Mouse (Mus musculus) CH12.LX (cell line): ENCODE results near the gene Mettl13. TPM values are rescaled to one million over a fixed set of nuclear protein-coding genes. Genes with fewer than 3 reads are reported as not detected.

Experiments
- DNase-seq: peaks from one replicate; pipeline ENCODE4 v3.0.0-alpha.2; 2013; ENCODE audit errors: extremely low read depth
- H3K27ac ChIP-seq: 2 replicates; pipeline ENCODE4 v1.5.1; 2012; ENCODE audit warnings: low read depth, mild to moderate bottlenecking, control low read depth, moderate library complexity; ENCODE audit not compliant: insufficient read depth
- H3K27me3 ChIP-seq: replicated peaks from 2 replicates; pipeline ENCODE3; 2012; ENCODE audit warnings: inconsistent platforms
- H3K36me3 ChIP-seq, 2 experiments: replicated peaks in 1 of 2; 2 replicates each; pipeline versions ENCODE3 to v1.6.1; 2012; ENCODE audit warnings: inconsistent platforms in 1 of 2, low read length in 1 of 2, mild to moderate bottlenecking in 1 of 2, mixed read lengths in 1 of 2, moderate library complexity in 1 of 2; ENCODE audit not compliant: control insufficient read depth in 1 of 2, insufficient read depth in 1 of 2
- H3K4me1 ChIP-seq, 2 experiments: 2 replicates each; pipeline ENCODE4 v1.6.1; 2012; ENCODE audit warnings: inconsistent platforms in 1 of 2, moderate library complexity in 1 of 2; ENCODE audit not compliant: insufficient read depth in 2 of 2, control insufficient read depth in 1 of 2
- H3K4me2 ChIP-seq: 2 replicates; pipeline ENCODE4 v1.6.1; 2012; ENCODE audit warnings: low read depth, mild to moderate bottlenecking, control low read depth; ENCODE audit not compliant: poor library complexity, insufficient read depth, severe bottlenecking
- H3K4me3 ChIP-seq, 3 experiments: fragments of 150-350 bp in 1 of 3; sonication (generic) in 1 of 3; replicated peaks in 1 of 3; 2 replicates each; pipeline versions ENCODE3 to v1.5.1; 2011 to 2012; ENCODE audit warnings: low read depth in 2 of 3, low read length in 2 of 3, mild to moderate bottlenecking in 2 of 3, moderate library complexity in 2 of 3, control low read depth in 1 of 3, improper control_type of control experiment in 1 of 3, inconsistent platforms in 1 of 3, mixed read lengths in 1 of 3; ENCODE audit not compliant: poor library complexity in 1 of 3
- H3K79me2 ChIP-seq: replicated peaks from 2 replicates; pipeline ENCODE4 v1.6.1; 2012; ENCODE audit warnings: mild to moderate bottlenecking, moderate library complexity; ENCODE audit not compliant: control insufficient read depth, poor library complexity, insufficient read depth, severe bottlenecking; ENCODE audit errors: extremely low read depth
- H3K9ac ChIP-seq: 2 replicates; pipeline ENCODE4 v1.6.1; 2012; ENCODE audit warnings: low read depth, mild to moderate bottlenecking, control low read depth, moderate library complexity; ENCODE audit not compliant: insufficient read depth
- H3K9me3 ChIP-seq: replicated peaks from 2 replicates; pipeline ENCODE3; 2012; ENCODE audit warnings: low read length, inconsistent platforms, mixed read lengths
- BHLHE40 ChIP-seq: IDR thresholded peaks from 2 replicates; pipeline ENCODE4 v1.6.1; 2011; ENCODE audit warnings: mild to moderate bottlenecking, low read depth, low read length, improper control_type of control experiment
- CHD1 ChIP-seq: IDR thresholded peaks from 2 replicates; pipeline ENCODE4 v1.6.1; 2012; ENCODE audit warnings: low read depth, low read length, improper control_type of control experiment, inconsistent platforms
- CHD2 ChIP-seq: IDR thresholded peaks from 2 replicates; pipeline ENCODE4 v1.6.1; 2011; ENCODE audit warnings: low read length, improper control_type of control experiment
- CTCF ChIP-seq, 2 experiments: IDR thresholded peaks in 1 of 2; conservative IDR thresholded peaks in 1 of 2; 2 replicates each; pipeline ENCODE4 v1.5.1; 2011 to 2012; ENCODE audit warnings: low read depth in 2 of 2, low read length in 2 of 2, improper control_type of control experiment in 1 of 2, inconsistent platforms in 1 of 2, mild to moderate bottlenecking in 1 of 2, moderate library complexity in 1 of 2
- E2F4 ChIP-seq: IDR thresholded peaks from 2 replicates; pipeline ENCODE4 v1.6.1; 2011; ENCODE audit warnings: low read depth, low read length, improper control_type of control experiment; ENCODE audit not compliant: insufficient replicate concordance
- ELF1 ChIP-seq: IDR thresholded peaks from 2 replicates; pipeline ENCODE4 v1.6.1; 2014; ENCODE audit warnings: low read depth, mild to moderate bottlenecking, inconsistent platforms, low read length, improper control_type of control experiment
- ETS1 ChIP-seq: conservative IDR thresholded peaks from 2 replicates; pipeline ENCODE4 v1.6.1; 2012; ENCODE audit warnings: low read depth, mild to moderate bottlenecking, inconsistent platforms, low read length, improper control_type of control experiment, moderate library complexity
- GABPA ChIP-seq: IDR thresholded peaks from 2 replicates; pipeline ENCODE4 v1.6.1; 2012; ENCODE audit warnings: low read depth, low read length, improper control_type of control experiment, inconsistent platforms; ENCODE audit not compliant: insufficient replicate concordance
- HCFC1 ChIP-seq: IDR thresholded peaks from 2 replicates; pipeline ENCODE4 v1.6.1; 2012; ENCODE audit warnings: low read depth, mild to moderate bottlenecking, inconsistent platforms, low read length, improper control_type of control experiment
- IRF4 ChIP-seq: IDR thresholded peaks from 2 replicates; pipeline ENCODE4 v1.6.1; 2014; ENCODE audit warnings: low read depth, mild to moderate bottlenecking, inconsistent platforms, low read length, improper control_type of control experiment
- JUN ChIP-seq: IDR thresholded peaks from 2 replicates; pipeline ENCODE4 v1.6.1; 2011; ENCODE audit warnings: low read depth, mild to moderate bottlenecking, low read length, improper control_type of control experiment, moderate library complexity; ENCODE audit not compliant: insufficient read depth
- JUND ChIP-seq: conservative IDR thresholded peaks from 2 replicates; pipeline ENCODE4 v1.6.1; 2011; ENCODE audit warnings: low read depth, low read length, improper control_type of control experiment
- KAT2A ChIP-seq: IDR thresholded peaks from 2 replicates; pipeline ENCODE4 v1.6.1; 2012; ENCODE audit warnings: low read length, improper control_type of control experiment, inconsistent platforms; ENCODE audit not compliant: insufficient replicate concordance
- MAFK ChIP-seq: IDR thresholded peaks from 2 replicates; pipeline ENCODE4 v1.6.1; 2011; ENCODE audit warnings: low read length, improper control_type of control experiment; ENCODE audit not compliant: insufficient replicate concordance
- MAX ChIP-seq: IDR thresholded peaks from 2 replicates; pipeline ENCODE4 v1.6.1; 2011; ENCODE audit warnings: low read length, improper control_type of control experiment
- MAZ ChIP-seq: IDR thresholded peaks from 2 replicates; pipeline ENCODE4 v1.6.1; 2012; ENCODE audit warnings: low read depth, mild to moderate bottlenecking, inconsistent platforms, low read length, improper control_type of control experiment, moderate library complexity
- MEF2A ChIP-seq: IDR thresholded peaks from 2 replicates; pipeline ENCODE4 v1.6.1; 2014; ENCODE audit warnings: low read depth, mild to moderate bottlenecking, inconsistent platforms, low read length, improper control_type of control experiment, borderline replicate concordance
- MXI1 ChIP-seq: IDR thresholded peaks from 2 replicates; pipeline ENCODE4 v1.6.1; 2011; ENCODE audit warnings: mild to moderate bottlenecking, low read depth, low read length, improper control_type of control experiment
- MYC ChIP-seq: IDR thresholded peaks from 2 replicates; pipeline ENCODE4 v1.6.1; 2011; ENCODE audit warnings: low read depth, mild to moderate bottlenecking, improper control_type of control experiment, low read length
- NELFE ChIP-seq: IDR thresholded peaks from 2 replicates; pipeline ENCODE4 v1.6.1; 2011; ENCODE audit warnings: low read depth, low read length, improper control_type of control experiment
- NRF1 ChIP-seq: IDR thresholded peaks from 2 replicates; pipeline ENCODE4 v1.6.1; 2014; ENCODE audit warnings: low read depth, mild to moderate bottlenecking, inconsistent platforms, low read length, improper control_type of control experiment, moderate library complexity
- PAX5 ChIP-seq: IDR thresholded peaks from 2 replicates; pipeline ENCODE4 v1.6.1; 2012; ENCODE audit warnings: low read length, inconsistent platforms, mixed read lengths
- POLR2A ChIP-seq: IDR thresholded peaks from 2 replicates; pipeline ENCODE4 v1.6.1; 2011; ENCODE audit warnings: low read depth, mild to moderate bottlenecking, improper control_type of control experiment, low read length
- POLR2AphosphoS2 ChIP-seq: IDR thresholded peaks from 2 replicates; pipeline ENCODE4 v1.6.1; 2011; ENCODE audit warnings: low read depth, low read length, improper control_type of control experiment
- RCOR1 ChIP-seq: conservative IDR thresholded peaks from 2 replicates; pipeline ENCODE4 v1.6.1; 2012; ENCODE audit warnings: low read depth, mild to moderate bottlenecking, inconsistent platforms, low read length, improper control_type of control experiment
- SIN3A ChIP-seq: IDR thresholded peaks from 2 replicates; pipeline ENCODE4 v1.6.1; 2012; ENCODE audit warnings: low read length, improper control_type of control experiment, inconsistent platforms
- SMC3 ChIP-seq: IDR thresholded peaks from 2 replicates; pipeline ENCODE4 v1.6.1; 2011; ENCODE audit warnings: low read depth, low read length, improper control_type of control experiment
- TBP ChIP-seq: conservative IDR thresholded peaks from 2 replicates; pipeline ENCODE4 v1.6.1; 2011; ENCODE audit warnings: low read depth, low read length, improper control_type of control experiment
- TCF12 ChIP-seq: IDR thresholded peaks from 2 replicates; pipeline ENCODE4 v1.6.1; 2014; ENCODE audit warnings: low read depth, mild to moderate bottlenecking, inconsistent platforms, low read length, improper control_type of control experiment
- UBTF ChIP-seq: IDR thresholded peaks from 2 replicates; pipeline ENCODE4 v1.6.1; 2012; ENCODE audit warnings: low read depth, mild to moderate bottlenecking, inconsistent platforms, low read length, improper control_type of control experiment, moderate library complexity
- USF1 ChIP-seq: IDR thresholded peaks from 2 replicates; pipeline ENCODE4 v1.6.1; 2014; ENCODE audit warnings: low read depth, mild to moderate bottlenecking, inconsistent platforms, low read length, improper control_type of control experiment
- USF2 ChIP-seq: conservative IDR thresholded peaks from 2 replicates; pipeline ENCODE4 v1.6.1; 2011; ENCODE audit warnings: low read depth, low read length, improper control_type of control experiment
- ZKSCAN1 ChIP-seq: IDR thresholded peaks from 2 replicates; pipeline ENCODE4 v1.6.1; 2012; ENCODE audit warnings: low read depth, inconsistent platforms, low read length, improper control_type of control experiment, borderline replicate concordance
- ZMIZ1 ChIP-seq: IDR thresholded peaks from 2 replicates; pipeline ENCODE4 v1.6.1; 2012; ENCODE audit warnings: low read depth, mild to moderate bottlenecking, inconsistent platforms, low read length, improper control_type of control experiment
- dilution Hi-C: fragments of 300-500 bp; cut with MboI; formaldehyde crosslinking; loops from 2 replicates; pipeline ENCODE4 v1.14.3; 2020; ENCODE audit warnings: low sequenced_read_pairs; ENCODE audit not compliant: extremely low pct_unique_long_range_greater_than_20kb, extremely low pct_ligation_motif_present
- in situ Hi-C: fragments of 300-500 bp; cut with MboI; formaldehyde crosslinking; loops from 3 replicates; pipeline ENCODE4 v1.14.3; 2019; ENCODE audit warnings: low sequenced_read_pairs, low pct_ligation_motif_present, low pct_unique_long_range_greater_than_20kb, mixed read lengths
- polyA plus RNA-seq: library from polyadenylated mRNA; unstranded; fragments of >175 nt; gene quantifications from 2 replicates; pipeline ENCODE4 v1.2.1, GENCODE M21; 2012; ENCODE audit warnings: low read depth; ENCODE audit not compliant: insufficient read length
- total RNA-seq, 2 experiments: library from RNA; depleted of rRNA; stranded (reverse); fragments of 300-350 nt in 1 of 2; fragments of >200 nt in 1 of 2; gene quantifications; 2 replicates each; pipeline ENCODE4 v1.2.3; 2012 to 2014

Mettl13 gene
- total RNA-seq (2012; rRNA removed) (22.8 and 31.5 TPM in 2 replicates), total RNA-seq (2014; rRNA removed) (23.8 and 26.8 TPM in 2 replicates), polyA plus RNA-seq (54.5 and 58.5 TPM in 2 replicates)

DNA sequence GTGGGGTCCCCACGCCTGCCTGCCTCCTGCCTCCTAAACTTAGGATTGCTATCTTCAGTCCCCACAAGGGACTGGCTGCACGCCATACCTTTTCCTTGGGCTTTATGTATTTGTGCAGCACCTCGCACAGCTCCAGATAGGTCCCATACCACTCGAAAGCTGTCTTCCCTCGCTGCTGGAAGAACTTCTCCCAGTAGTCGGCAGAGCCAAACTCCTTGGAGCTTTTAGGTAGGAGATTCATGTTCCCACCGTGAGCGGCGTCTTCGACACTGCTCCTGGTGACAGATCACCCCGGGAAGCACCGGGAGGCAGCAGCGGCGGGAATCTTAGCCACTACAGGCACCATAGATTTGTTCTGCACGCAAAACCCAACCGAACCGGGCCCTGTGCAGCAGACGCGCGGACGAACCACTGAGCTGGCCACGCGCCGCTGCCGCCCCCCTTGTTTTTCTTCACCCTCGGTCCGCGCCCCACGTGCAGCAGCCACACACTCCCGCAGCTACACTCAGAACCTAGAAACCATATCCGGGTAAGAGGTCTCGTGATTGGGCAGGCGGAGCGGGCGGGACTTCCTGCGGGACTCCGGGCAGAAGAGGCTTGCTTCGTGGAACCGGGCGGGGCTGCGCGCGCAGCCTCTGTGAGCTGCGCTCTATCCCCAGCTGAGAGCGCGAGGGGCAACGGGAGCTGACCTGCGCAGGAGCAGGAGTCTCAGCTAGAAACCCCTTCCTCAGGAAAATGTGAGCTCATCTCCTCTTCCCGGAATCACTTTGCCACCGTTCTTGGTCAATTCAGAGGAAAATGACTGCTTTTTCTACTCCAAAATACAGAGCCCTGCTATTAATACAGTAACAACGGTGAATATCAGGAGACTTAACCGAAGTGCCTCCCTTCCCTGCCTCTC is at the start of gene Mettl13:
Gene Mettl13 (minus strand): TSS at position 536 of the 901 bp plus-strand sequence.
- DNase-seq: peak; percentile 93
- peaks cover 4 to 26% of the 10 kb centered on the region in 2 experiments; a peak in 3 of 4 replicates for H3K4me1 ChIP-seq
- dilution Hi-C loops: no loop called here

DNA sequence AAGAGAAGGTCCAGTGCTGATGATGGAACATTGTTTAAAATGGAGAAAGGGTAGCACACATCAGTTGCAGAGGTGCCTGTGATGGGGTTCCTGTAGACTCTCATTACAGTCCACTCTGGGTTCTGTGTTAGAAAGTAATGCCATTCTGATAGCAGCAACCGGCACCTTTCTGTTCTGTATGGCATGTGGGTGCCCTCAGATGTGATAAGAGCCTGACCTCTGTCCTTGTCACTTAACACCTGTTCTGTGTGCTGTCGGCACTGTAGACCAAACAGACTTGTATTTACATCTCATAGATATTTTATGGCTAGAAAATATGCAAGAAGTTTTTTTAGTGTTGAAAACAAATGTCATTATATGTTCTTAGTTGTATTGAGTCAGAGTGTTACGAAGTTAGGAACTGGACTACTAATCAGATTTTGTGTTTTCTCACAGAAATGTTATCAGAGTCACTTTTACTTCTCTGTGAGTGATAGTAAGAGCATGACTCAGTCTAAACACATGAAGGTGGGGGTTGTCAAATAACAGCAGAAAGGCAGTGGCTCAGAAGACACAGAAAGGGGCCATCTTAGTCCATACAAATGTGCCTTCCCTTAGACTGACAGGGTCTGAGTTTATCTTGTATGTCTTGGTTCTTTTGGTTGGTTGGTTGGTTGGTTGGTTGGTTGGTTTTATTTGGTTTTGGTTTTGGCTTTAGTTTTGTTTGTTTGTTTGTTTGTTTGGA is 49.2 kb upstream of the Mettl13 start:
- no peaks in the 10 kb centered on the region for H3K4me1 ChIP-seq
- no peaks in the 10 kb centered on the region for H3K9me3 ChIP-seq
- in situ Hi-C loops (no loop called here), dilution Hi-C loops (no loop called here)
- H3K27me3 ChIP-seq: no peaks in the 10 kb centered on the region
- no peak overlapping the region for H3K4me3 ChIP-seq
- no peak overlapping the region for H3K9ac ChIP-seq
- DNase-seq: no peak
- H3K79me2 ChIP-seq: no peaks in the 10 kb centered on the region
- H3K27ac ChIP-seq: no peak overlapping the region
- TF ChIP-seq TBP: no peak
- no peak for TF ChIP-seq JUN
- no peak for TF ChIP-seq KAT2A
- no peak for TF ChIP-seq CHD2
- TF ChIP-seq MAFK: no peak
- no peak for TF ChIP-seq E2F4
- TF ChIP-seq JUND: no peak
- TF ChIP-seq GABPA: no peak
- TF ChIP-seq POLR2A: no peak
- no peak for TF ChIP-seq MXI1
- TF ChIP-seq NRF1: no peak
- no peak for TF ChIP-seq SIN3A
- TF ChIP-seq CHD1: no peak
- peaks cover 39 to 82% of the 10 kb centered on the region in 2 experiments for H3K36me3 ChIP-seq
- no peak overlapping the region for H3K4me2 ChIP-seq

More for the DNA sequence above, at the start of gene Mettl13:
- H3K27ac ChIP-seq: 0 out of 2 replicates have a peak within 1 kb of the TSS, but pooled peaks have one; percentile 25
- H3K79me2 ChIP-seq: peaks cover 21% of the 10 kb centered on the region
- TF ChIP-seq ETS1: peak; percentile 39; the same call in 1 of the 2 replicates
- no peak for TF ChIP-seq MEF2A
- TF ChIP-seq ZMIZ1: no peak; the same call in 1 of the 2 replicates
- TF ChIP-seq ELF1: peak; percentile 85
- peak; percentile 96 for TF ChIP-seq BHLHE40
- TF ChIP-seq MXI1: peak; percentile 99
- no peak for TF ChIP-seq USF2
- TF ChIP-seq NRF1: peak; percentile 94
- no peak for TF ChIP-seq CTCF (conservative IDR thresholded peaks at IDR 0.05 in 1 of 2, IDR thresholded peaks at IDR 0.05 in 1 of 2; ENCODE audit: low read depth in 2 of 2, low read length in 2 of 2)
- TF ChIP-seq PAX5: no peak
- TF ChIP-seq POLR2AphosphoS2: no peak
- peak; percentile 94 for TF ChIP-seq MYC
- peak; percentile 86 for TF ChIP-seq SIN3A
- no peak; the same call in 1 of the 2 replicates for TF ChIP-seq GABPA
- TF ChIP-seq CHD2: peak; percentile 63
- TF ChIP-seq JUND: peak; percentile 76; the same call in 1 of the 2 replicates
- TF ChIP-seq POLR2A: peak; percentile 92
- TF ChIP-seq ZKSCAN1: no peak
- TF ChIP-seq HCFC1: peak; percentile 86
- peak; percentile 81 for TF ChIP-seq JUN
- 0 out of 2 replicates have a peak, but pooled peaks have one; percentile 34 for TF ChIP-seq MAZ
- TF ChIP-seq TBP: peak; percentile 61; the same call in 1 of the 2 replicates
- TF ChIP-seq RCOR1: no peak
- TF ChIP-seq SMC3: no peak
- TF ChIP-seq E2F4: no peak
- TF ChIP-seq NELFE: peak; percentile 87
- 0 out of 2 replicates have a peak, but pooled peaks have one; percentile 27 for TF ChIP-seq TCF12
- no peak for TF ChIP-seq UBTF
- peak; percentile 97 for TF ChIP-seq MAX
- TF ChIP-seq IRF4: no peak
- TF ChIP-seq USF1: peak; percentile 60
- TF ChIP-seq KAT2A: 0 out of 2 replicates have a peak, but pooled peaks have one; percentile 42
- no peak for TF ChIP-seq MAFK
- peak within 1 kb of the TSS; percentile 72 to 98 (median 72) for H3K4me3 ChIP-seq
- H3K27me3 ChIP-seq: no peaks in the 10 kb centered on the region
- H3K9me3 ChIP-seq: no peaks in the 10 kb centered on the region
- in situ Hi-C loops: no loop called here
- peak within 1 kb of the TSS; percentile 94 for H3K4me2 ChIP-seq
- H3K36me3 ChIP-seq: peaks cover 21 to 33% of the 10 kb centered on the region in 2 experiments
- peak within 1 kb of the TSS; percentile 61 for H3K9ac ChIP-seq
